Mouse (Mus musculus) midbrain, embryonic 13.5 days (tissue): ENCODE results near the gene Rptor. TPM values are rescaled to one million over a fixed set of nuclear protein-coding genes. Genes with fewer than 3 reads are reported as not detected.

Experiments used
- ATAC-seq: fragments of 200-750 bp; cut with Nextera tagmentation; 2 replicates; pipeline ENCODE4 v1.8.0; 2017; ENCODE audit warnings: mild to moderate bottlenecking, moderate TSS enrichment, moderate library complexity
- H3K27ac ChIP-seq: fragments of 300-500 bp; sonication (generic); 2 replicates; pipeline ENCODE4 v1.5.1; 2015; ENCODE audit warnings: inconsistent platforms, mild to moderate bottlenecking, moderate library complexity
- H3K27me3 ChIP-seq: fragments of 300-500 bp; sonication (generic); 2 replicates; pipeline ENCODE4 v1.6.1; 2015; ENCODE audit warnings: mild to moderate bottlenecking, inconsistent platforms
- H3K36me3 ChIP-seq: fragments of 300-500 bp; sonication (generic); 2 replicates; pipeline ENCODE4 v1.6.1; 2015; ENCODE audit warnings: mild to moderate bottlenecking, inconsistent platforms
- H3K4me1 ChIP-seq: fragments of 300-500 bp; sonication (generic); replicated peaks from 2 replicates; pipeline ENCODE4 v1.6.1; 2015; ENCODE audit warnings: inconsistent platforms
- H3K4me2 ChIP-seq: fragments of 300-500 bp; sonication (generic); replicated peaks from 2 replicates; pipeline ENCODE4 v1.6.1; 2015; ENCODE audit warnings: moderate library complexity, mild to moderate bottlenecking, inconsistent platforms
- H3K4me3 ChIP-seq: fragments of 300-500 bp; sonication (generic); replicated peaks from 2 replicates; pipeline ENCODE4 v1.5.1; 2015; ENCODE audit warnings: mild to moderate bottlenecking, inconsistent platforms
- H3K9ac ChIP-seq: fragments of 300-500 bp; sonication (generic); replicated peaks from 2 replicates; pipeline ENCODE4 v1.6.1; 2015; ENCODE audit warnings: mild to moderate bottlenecking, inconsistent platforms
- H3K9me3 ChIP-seq: fragments of 300-500 bp; sonication (generic); 2 replicates; pipeline ENCODE4 v1.6.1; 2016; ENCODE audit warnings: mild to moderate bottlenecking, inconsistent platforms
- whole genome bisulfite sequencing: fragments of 180-500 bp; shearing (Covaris S2); methylation state at CpG from one replicate; pipeline ENCODE4 v1.1.7; 2015; 5-methylcytosine and 5-hydroxymethylcytosine counted together
- polyA plus RNA-seq: library from polyadenylated mRNA; unstranded; fragments of >200 nt; fragmentation: Nextera tagmentation; extraction: Ambion mirVana; gene quantifications from 2 replicates; pipeline ENCODE4 v1.2.1, GENCODE M21; 2015

Gene Rptor
- polyA plus RNA-seq, 1 experiment from 2014 or later, result 11.7 TPM

GRCm38 (mm10) chr11:119862523-119863299 lies 260.0 kb downstream of the Rptor start:
- no peak overlapping the region for H3K9ac ChIP-seq
- 85% methylated on average over 8 of the region's 8 CpGs for WGBS
- H3K4me3 ChIP-seq, result no peak overlapping the region
- H3K36me3 ChIP-seq, result peaks cover 24% of the 10 kb centered on the region
- H3K4me2 ChIP-seq, result no peak overlapping the region
- H3K27ac ChIP-seq, result no peak overlapping the region
- H3K9me3 ChIP-seq, result no peaks in the 10 kb centered on the region
- no peak for ATAC-seq
- H3K27me3 ChIP-seq, result no peaks in the 10 kb centered on the region
- H3K4me1 ChIP-seq, result peaks cover 9% of the 10 kb centered on the region

- Histone ChIP-seq H3K4me1 (peaks cover 9% of the 10 kb centered on the region), H3K4me3 (no peak overlapping the region), H3K9ac (no peak overlapping the region), H3K9me3 (no peaks in the 10 kb centered on the region), H3K27ac (no peak overlapping the region), H3K27me3 (no peaks in the 10 kb centered on the region), H3K4me2 (no peak overlapping the region), H3K36me3 (peaks cover 17% of the 10 kb centered on the region)
- WGBS, result 49% methylated on average over 10 of the region's 10 CpGs
- ATAC-seq, result no peak
Measured at GRCm38 (mm10) chr11:119863421-119863821, 260.7 kb downstream of the Rptor start.

GRCm38 (mm10) chr11:119866837-119867236 lies 264.1 kb downstream of the Rptor start:
- 82% methylated on average over 6 of the region's 6 CpGs for WGBS
- H3K27me3 ChIP-seq, result no peaks in the 10 kb centered on the region
- peaks cover 38% of the 10 kb centered on the region for H3K36me3 ChIP-seq
- H3K27ac ChIP-seq, result no peak overlapping the region
- H3K4me2 ChIP-seq, result no peak overlapping the region
- no peaks in the 10 kb centered on the region for H3K9me3 ChIP-seq
- no peak for ATAC-seq
- peaks cover 3% of the 10 kb centered on the region for H3K4me1 ChIP-seq
- no peak overlapping the region for H3K9ac ChIP-seq
- no peak overlapping the region for H3K4me3 ChIP-seq

GRCm38 (mm10) chr11:119868138-119868537 lies 265.4 kb downstream of the Rptor start:
- WGBS, result 87% methylated on average over 3 of the region's 3 CpGs
- H3K4me2 ChIP-seq, result no peak overlapping the region
- no peaks in the 10 kb centered on the region for H3K9me3 ChIP-seq
- H3K27ac ChIP-seq, result no peak overlapping the region
- no peak for ATAC-seq
- no peak overlapping the region for H3K9ac ChIP-seq
- no peak overlapping the region for H3K4me3 ChIP-seq
- H3K4me1 ChIP-seq, result no peaks in the 10 kb centered on the region
- peaks cover 51% of the 10 kb centered on the region for H3K36me3 ChIP-seq
- H3K27me3 ChIP-seq, result no peaks in the 10 kb centered on the region

GRCm38 (mm10) chr11:119868556-119868955 lies 265.9 kb downstream of the Rptor start:
- no peaks in the 10 kb centered on the region for H3K27me3 ChIP-seq
- H3K27ac ChIP-seq, result no peak overlapping the region
- 90% methylated on average over 4 of the region's 4 CpGs for whole genome bisulfite sequencing
- no peak overlapping the region for H3K4me2 ChIP-seq
- no peak overlapping the region for H3K4me3 ChIP-seq
- no peak for ATAC-seq
- no peak overlapping the region for H3K9ac ChIP-seq
- no peaks in the 10 kb centered on the region for H3K9me3 ChIP-seq
- peaks cover 55% of the 10 kb centered on the region for H3K36me3 ChIP-seq
- H3K4me1 ChIP-seq, result no peaks in the 10 kb centered on the region

- Histone ChIP-seq H3K4me2 (no peak overlapping the region), H3K4me3 (no peak overlapping the region), H3K36me3 (peaks cover 69% of the 10 kb centered on the region), H3K4me1 (no peaks in the 10 kb centered on the region), H3K9me3 (no peaks in the 10 kb centered on the region), H3K9ac (no peak overlapping the region), H3K27ac (no peak overlapping the region), H3K27me3 (no peaks in the 10 kb centered on the region)
- 87% methylated on average over 7 of the region's 7 CpGs for WGBS
- ATAC-seq, result no peak
Measured at GRCm38 (mm10) chr11:119871141-119871540, 268.4 kb downstream of the Rptor start.

- Histone ChIP-seq H3K9ac (no peak overlapping the region), H3K4me1 (no peaks in the 10 kb centered on the region), H3K4me3 (no peak overlapping the region), H3K27ac (no peak overlapping the region), H3K27me3 (no peaks in the 10 kb centered on the region), H3K9me3 (no peaks in the 10 kb centered on the region), H3K4me2 (no peak overlapping the region), H3K36me3 (peaks cover 83% of the 10 kb centered on the region)
- WGBS, result 97% methylated on average over 4 of the region's 4 CpGs
- ATAC-seq, result no peak
Measured at GRCm38 (mm10) chr11:119873643-119874042, 270.9 kb downstream of the Rptor start.

GRCm38 (mm10) chr11:119874841-119875240 lies 272.1 kb downstream of the Rptor start:
- ATAC-seq, result no peak
- WGBS, result 80% methylated on average over 1 of the region's 1 CpGs
- H3K36me3 ChIP-seq, result peaks cover 79% of the 10 kb centered on the region

GRCm38 (mm10) chr11:119875685-119876084 lies 273.0 kb downstream of the Rptor start:
- ATAC-seq, result no peak
- H3K36me3 ChIP-seq, result peaks cover 77% of the 10 kb centered on the region
- no peak overlapping the region for H3K27ac ChIP-seq
- H3K4me2 ChIP-seq, result no peak overlapping the region
- no peaks in the 10 kb centered on the region for H3K4me1 ChIP-seq
- no peak overlapping the region for H3K4me3 ChIP-seq
- H3K9me3 ChIP-seq, result no peaks in the 10 kb centered on the region
- WGBS, result 87% methylated on average over 9 of the region's 9 CpGs
- H3K9ac ChIP-seq, result no peak overlapping the region
- no peaks in the 10 kb centered on the region for H3K27me3 ChIP-seq

More at GRCm38 (mm10) chr11:119874841-119875240, 272.1 kb downstream of the Rptor start:
- no peak overlapping the region for H3K9ac ChIP-seq
- no peaks in the 10 kb centered on the region for H3K27me3 ChIP-seq
- H3K27ac ChIP-seq, result no peak overlapping the region
- no peaks in the 10 kb centered on the region for H3K4me1 ChIP-seq
- no peaks in the 10 kb centered on the region for H3K9me3 ChIP-seq
- no peak overlapping the region for H3K4me3 ChIP-seq
- H3K4me2 ChIP-seq, result no peak overlapping the region

- 92% methylated on average over 7 of the region's 7 CpGs for WGBS
- no peak overlapping the region for H3K4me2 ChIP-seq
- no peak overlapping the region for H3K27ac ChIP-seq
- H3K4me1 ChIP-seq, result no peaks in the 10 kb centered on the region
- no peaks in the 10 kb centered on the region for H3K27me3 ChIP-seq
- no peak overlapping the region for H3K9ac ChIP-seq
- no peak overlapping the region for H3K4me3 ChIP-seq
- H3K36me3 ChIP-seq, result peaks cover 67% of the 10 kb centered on the region
- no peaks in the 10 kb centered on the region for H3K9me3 ChIP-seq
- ATAC-seq, result no peak
Measured at GRCm38 (mm10) chr11:119877124-119877523, 274.4 kb downstream of the Rptor start.

- ATAC-seq, result no peak
- no peak overlapping the region for H3K4me2 ChIP-seq
Measured at GRCm38 (mm10) chr11:119879573-119879972, 276.9 kb downstream of the Rptor start.

GRCm38 (mm10) chr11:119883646-119884045 lies 280.9 kb downstream of the Rptor start:
- WGBS, result 77% methylated on average over 2 of the region's 2 CpGs
- peaks cover 45% of the 10 kb centered on the region for H3K36me3 ChIP-seq
- ATAC-seq, result no peak

More at GRCm38 (mm10) chr11:119879573-119879972, 276.9 kb downstream of the Rptor start:
- 92% methylated on average over 5 of the region's 5 CpGs for WGBS
- Histone ChIP-seq H3K9me3 (no peaks in the 10 kb centered on the region), H3K9ac (no peak overlapping the region), H3K36me3 (peaks cover 44% of the 10 kb centered on the region), H3K4me3 (no peak overlapping the region), H3K4me1 (no peaks in the 10 kb centered on the region), H3K27me3 (no peaks in the 10 kb centered on the region), H3K27ac (no peak overlapping the region)

More at GRCm38 (mm10) chr11:119883646-119884045, 280.9 kb downstream of the Rptor start:
- no peaks in the 10 kb centered on the region for H3K9me3 ChIP-seq
- no peaks in the 10 kb centered on the region for H3K27me3 ChIP-seq
- H3K4me2 ChIP-seq, result no peak overlapping the region
- H3K4me1 ChIP-seq, result no peaks in the 10 kb centered on the region
- no peak overlapping the region for H3K4me3 ChIP-seq
- H3K9ac ChIP-seq, result no peak overlapping the region; the same call in 1 of the 2 replicates
- no peak overlapping the region for H3K27ac ChIP-seq
